Mouse (Mus musculus) C2C12 (cell line): ENCODE results near the gene Osm. TPM values are rescaled to one million over a fixed set of nuclear protein-coding genes. Genes with fewer than 3 reads are reported as not detected.

Experiments used
- H3K27me3 ChIP-seq: one replicate; pipeline ENCODE4 v1.6.1; 2011; ENCODE audit not compliant: control insufficient read depth, insufficient read depth, insufficient read length
- H3K36me3 ChIP-seq: one replicate; pipeline ENCODE4 v1.6.1; 2011; ENCODE audit not compliant: control insufficient read depth, insufficient read depth
- H3K4me3 ChIP-seq: one replicate; pipeline ENCODE4 v1.5.1; 2011; ENCODE audit warnings: mild to moderate bottlenecking, control low read depth; ENCODE audit not compliant: poor library complexity, insufficient read depth, severe bottlenecking
- H3K79me2 ChIP-seq: one replicate; pipeline ENCODE4 v1.6.1; 2011; ENCODE audit not compliant: control insufficient read depth, insufficient read depth
- H3K79me3 ChIP-seq: one replicate; pipeline ENCODE4 v1.6.1; 2011; ENCODE audit warnings: low read depth, control low read depth
- H3ac ChIP-seq: one replicate; pipeline ENCODE3; 2011; ENCODE audit warnings: low read depth; ENCODE audit not compliant: control insufficient read depth, insufficient read length
- CEBPB ChIP-seq: IDR thresholded peaks from one replicate; pipeline ENCODE4 v1.6.1; 2011; ENCODE audit warnings: low read depth, mild to moderate bottlenecking, control low read depth, moderate library complexity
- CTCF ChIP-seq: IDR thresholded peaks from one replicate; pipeline ENCODE4 v1.5.1; 2011; ENCODE audit not compliant: control insufficient read depth, insufficient read depth, insufficient read length
- FOSL1 ChIP-seq: IDR thresholded peaks from one replicate; pipeline ENCODE4 v1.8.0; 2011; ENCODE audit warnings: mild to moderate bottlenecking, low read length; ENCODE audit not compliant: poor library complexity, insufficient read depth, severe bottlenecking
- MAX ChIP-seq: IDR thresholded peaks from one replicate; pipeline ENCODE4 v1.6.1; 2011; ENCODE audit warnings: mild to moderate bottlenecking, control low read depth
- MYOD1 ChIP-seq: IDR thresholded peaks from one replicate; pipeline ENCODE4 v1.6.1; 2011; ENCODE audit warnings: low read depth; ENCODE audit not compliant: control insufficient read depth, insufficient read length
- MYOG ChIP-seq: IDR thresholded peaks from one replicate; pipeline ENCODE4 v1.6.1; 2011; ENCODE audit not compliant: control insufficient read depth, insufficient read length; ENCODE audit errors: extremely low read depth
- USF1 ChIP-seq: IDR thresholded peaks from one replicate; pipeline ENCODE4 v1.6.1; 2011; ENCODE audit warnings: low read depth, mild to moderate bottlenecking, control low read depth, moderate library complexity
- polyA plus RNA-seq: library from polyadenylated mRNA; unstranded; fragments of >200 nt; fragmentation: generic; extraction: Trizol; gene quantifications from one replicate; pipeline ENCODE4 v1.2.1, GENCODE M21; 2012; ENCODE audit warnings: missing spikeins

Gene Osm
- polyA plus RNA-seq, 1 experiment: not detected

DNA sequence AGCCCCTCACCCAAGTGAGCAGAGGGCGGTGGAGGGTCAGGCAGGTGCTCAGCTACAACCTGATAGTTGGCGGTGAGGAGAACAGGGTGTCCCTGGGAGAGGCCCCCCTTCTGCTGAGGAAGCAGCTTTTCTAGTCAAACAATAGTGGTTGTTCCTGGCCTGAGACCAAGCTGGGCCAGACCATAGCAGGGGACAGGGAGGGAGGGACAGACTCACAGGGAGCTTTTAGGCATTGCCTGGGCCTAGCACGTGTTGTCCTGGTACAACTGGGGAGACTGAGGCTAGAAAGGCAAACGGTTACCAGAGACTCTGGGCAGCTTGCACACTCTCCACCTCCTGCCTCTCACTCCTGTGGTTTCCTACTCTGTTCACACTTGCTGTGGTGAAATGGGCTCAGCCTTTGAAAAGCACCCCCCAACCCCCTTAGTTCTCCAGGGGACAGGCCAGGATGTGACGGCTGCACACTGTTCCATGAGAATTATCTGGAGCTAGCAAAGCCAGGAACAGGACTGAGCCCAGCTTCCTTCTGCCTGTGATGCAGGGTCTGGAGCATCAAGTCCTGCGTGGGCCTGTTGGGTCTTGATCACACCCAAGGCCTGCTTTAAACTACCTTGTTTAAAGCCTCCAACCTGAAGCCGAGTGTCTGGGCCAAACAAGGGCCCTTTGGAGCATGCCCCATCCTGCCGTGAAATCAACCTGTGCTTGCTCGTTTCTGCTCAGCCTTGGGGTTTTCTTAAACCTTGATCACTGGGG, 19.8 kb upstream of the Osm start:
- no peak overlapping the region for H3K4me3 ChIP-seq
- no peaks in the 10 kb centered on the region for H3K79me2 ChIP-seq
- H3K79me3 ChIP-seq: no peaks in the 10 kb centered on the region
- peaks cover 28% of the 10 kb centered on the region for H3K36me3 ChIP-seq
- H3K27me3 ChIP-seq: no peaks in the 10 kb centered on the region
- TF ChIP-seq CEBPB (no peak), MYOG (no peak), CTCF (no peak), MYOD1 (no peak), MAX (no peak), USF1 (no peak), FOSL1 (no peak)
- no peak overlapping the region for H3ac ChIP-seq

DNA sequence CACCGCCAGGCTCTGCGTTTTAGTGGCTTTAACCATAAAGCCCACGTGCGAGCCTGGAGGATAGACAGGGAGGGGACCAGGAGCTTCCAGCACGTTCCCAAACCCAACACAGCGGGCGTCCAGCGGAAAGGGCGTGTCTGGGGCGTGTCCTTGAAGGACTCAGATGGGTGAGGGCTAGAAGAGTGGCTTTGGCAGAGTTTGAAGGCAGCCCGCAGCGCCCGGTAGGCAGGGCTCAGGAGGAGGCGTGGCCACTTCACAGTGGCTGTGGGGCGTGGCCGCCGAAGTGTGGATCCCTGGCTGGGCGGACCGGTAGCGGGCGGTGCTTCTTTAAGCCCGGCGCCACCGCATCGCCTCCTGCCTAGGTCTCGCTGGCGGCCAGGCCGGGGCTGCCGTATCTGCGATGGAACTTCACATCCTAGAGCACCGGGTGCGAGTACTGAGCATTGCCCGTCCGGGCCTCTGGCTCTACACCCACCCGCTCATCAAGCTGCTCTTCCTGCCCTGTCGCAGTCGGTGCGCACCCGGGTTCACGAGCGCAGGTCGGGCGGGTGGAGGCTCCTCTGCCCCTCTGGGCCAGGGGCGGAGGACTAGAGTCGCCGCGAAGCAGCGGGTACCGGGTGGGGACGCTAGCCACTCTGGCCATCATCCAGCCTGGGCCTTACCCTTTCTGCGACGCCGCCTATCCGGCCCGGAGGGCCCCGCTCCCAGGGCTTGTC, 18.1 kb upstream of the Osm start, which contains the start of gene Castor1:
Castor1 (plus strand) TSS at position 312 of the 716 bp plus-strand sequence.
- no peaks in the 10 kb centered on the region for H3K79me3 ChIP-seq
- no peaks in the 10 kb centered on the region for H3K27me3 ChIP-seq
- peak within 1 kb of the TSS; percentile 25 for H3K4me3 ChIP-seq
- H3K36me3 ChIP-seq: peaks cover 18% of the 10 kb centered on the region
- peak within 1 kb of the TSS; percentile 46 for H3ac ChIP-seq
- no peak for TF ChIP-seq MYOG
- TF ChIP-seq MAX: peak; percentile 68
- no peaks in the 10 kb centered on the region for H3K79me2 ChIP-seq

DNA sequence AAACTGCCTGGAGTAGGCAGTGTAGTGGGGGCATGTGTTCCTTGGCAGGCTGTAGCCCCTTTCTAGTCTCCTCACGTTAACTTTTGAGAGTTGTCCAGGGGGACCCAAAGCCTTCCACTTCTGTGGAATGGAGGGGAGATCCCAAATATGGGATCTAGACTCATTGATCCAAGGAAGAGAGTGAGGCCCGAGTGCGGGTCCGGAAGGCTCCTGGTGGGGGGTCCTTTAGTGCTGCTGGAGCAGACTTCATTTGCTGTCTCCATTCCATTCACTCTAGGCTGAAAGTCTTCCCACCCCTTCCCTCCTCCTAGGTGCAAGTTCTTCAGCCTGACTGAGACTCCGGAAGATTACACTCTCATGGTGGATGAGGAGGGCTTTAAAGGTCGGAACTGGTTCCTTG, 17.6 kb upstream of the Osm start:
- Histone ChIP-seq H3K79me2 (no peaks in the 10 kb centered on the region), H3K27me3 (no peaks in the 10 kb centered on the region)
- TF ChIP-seq FOSL1: no peak
- no peak for TF ChIP-seq USF1
- no peak for TF ChIP-seq MAX
- no peak for TF ChIP-seq CEBPB
- no peak for TF ChIP-seq MYOG
- TF ChIP-seq CTCF: no peak
- no peak for TF ChIP-seq MYOD1

DNA sequence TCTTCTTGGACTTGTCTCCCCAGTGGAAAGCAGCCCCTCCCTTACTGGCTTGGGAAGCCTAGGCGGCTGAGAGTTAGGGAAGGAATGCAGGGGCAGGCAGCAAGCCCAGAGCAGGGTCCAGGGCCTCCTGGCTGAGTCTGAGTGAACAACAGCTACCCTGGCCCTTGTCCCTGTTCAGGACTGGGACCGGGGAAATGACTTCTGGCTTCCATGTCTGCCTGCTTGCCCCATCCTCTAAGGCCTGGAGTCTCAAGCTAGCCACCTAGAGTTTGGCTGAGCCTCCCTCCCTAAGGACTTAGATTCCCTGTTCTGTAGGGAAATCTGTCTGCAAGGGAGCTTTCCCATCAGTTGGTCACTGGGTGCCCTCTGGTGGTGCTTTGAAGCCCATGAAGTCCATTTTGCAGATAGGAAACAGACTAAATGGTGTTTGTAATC, 16.9 kb upstream of the Osm start:
- no peak overlapping the region for H3K4me3 ChIP-seq
- H3K79me3 ChIP-seq: no peaks in the 10 kb centered on the region

More for the DNA sequence above, 17.6 kb upstream of the Osm start:
- Histone ChIP-seq H3K36me3 (peaks cover 14% of the 10 kb centered on the region), H3K79me3 (no peaks in the 10 kb centered on the region), H3ac (peak overlapping the region; percentile 46), H3K4me3 (peak overlapping the region; percentile 25)

DNA sequence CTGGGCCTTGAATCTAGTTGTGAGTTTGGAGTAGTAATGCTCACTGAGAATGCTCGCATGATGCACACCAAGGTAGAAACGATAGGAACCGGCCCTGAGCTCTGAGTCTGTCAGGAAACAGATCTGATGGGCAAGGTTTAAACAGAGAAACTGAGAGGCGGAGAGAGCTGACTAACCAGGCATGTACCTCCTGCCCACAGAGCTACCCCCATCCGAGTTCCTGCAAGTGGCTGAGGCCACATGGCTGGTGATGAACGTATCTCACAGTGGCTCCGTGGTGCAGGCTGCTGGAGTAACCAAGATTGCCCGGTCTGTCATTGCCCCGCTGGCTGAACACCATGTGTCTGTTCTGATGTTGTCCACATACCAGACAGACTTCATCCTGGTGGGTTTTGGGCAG, 16.3 kb upstream of the Osm start:
- H3K36me3 ChIP-seq: peaks cover 6% of the 10 kb centered on the region
- H3K4me3 ChIP-seq: no peak overlapping the region
- TF ChIP-seq MYOD1 (no peak), MAX (no peak), CTCF (no peak), USF1 (no peak), FOSL1 (no peak), CEBPB (no peak), MYOG (no peak)
- H3K27me3 ChIP-seq: no peaks in the 10 kb centered on the region
- H3K79me3 ChIP-seq: no peaks in the 10 kb centered on the region
- no peaks in the 10 kb centered on the region for H3K79me2 ChIP-seq
- H3ac ChIP-seq: no peak overlapping the region

More for the DNA sequence above, 16.9 kb upstream of the Osm start:
- Histone ChIP-seq H3K79me2 (no peaks in the 10 kb centered on the region), H3K27me3 (no peaks in the 10 kb centered on the region), H3ac (no peak overlapping the region), H3K36me3 (peaks cover 8% of the 10 kb centered on the region)
- no peak for TF ChIP-seq CEBPB
- no peak for TF ChIP-seq MAX
- TF ChIP-seq CTCF: peak; percentile 30
